Mouse (Mus musculus) mouse embryonic stem cell (cell line): ENCODE results near the gene Nsd2.

ENCODE experiments used
- in situ Hi-C, 2 experiments: fragments of 300-500 bp; cut with MboI; formaldehyde crosslinking; loops; 1 replicate in 1 of 2; 3 replicates in 1 of 2; pipeline ENCODE4 v1.14.3; 2019 to 2020; ENCODE audit warnings: low sequenced_read_pairs in 2 of 2, low pct_unique_long_range_greater_than_20kb in 1 of 2, mixed read lengths in 1 of 2; ENCODE audit not compliant: unreplicated experiment in 1 of 2

The Nsd2 gene

GRCm38 (mm10) chr5:33819876-33820732 is at the start of gene Nsd2:
Nsd2 (plus strand) TSS chr5:33820725.
- in situ Hi-C loops, result no loop called here

GRCm38 (mm10) chr5:33777195-33777594 is 43.3 kb upstream of the Nsd2 start:
- in situ Hi-C loops, result no loop called here

- in situ Hi-C loops, result no loop called here
Observed at GRCm38 (mm10) chr5:33781964-33782344, 38.6 kb upstream of the Nsd2 start.

GRCm38 (mm10) chr5:33782345-33782998 is 38.1 kb upstream of the Nsd2 start, which contains the start of gene Letm1:
Letm1 (minus strand) TSS chr5:33782817.
- in situ Hi-C loops, result no loop called here

- in situ Hi-C loops, result no loop called here
Observed at GRCm38 (mm10) chr5:33782999-33783390, 37.5 kb upstream of the Nsd2 start.

- in situ Hi-C loops, result no loop called here
Observed at GRCm38 (mm10) chr5:33791912-33792643, 28.4 kb upstream of the Nsd2 start.

- in situ Hi-C loops, result no loop called here
Observed at GRCm38 (mm10) chr5:33803337-33803736, 17.2 kb upstream of the Nsd2 start.

- in situ Hi-C loops, result no loop called here
Observed at GRCm38 (mm10) chr5:33811519-33811918, 9.0 kb upstream of the Nsd2 start.

- in situ Hi-C loops, result no loop called here
Observed at GRCm38 (mm10) chr5:33816008-33816725, 4.4 kb upstream of the Nsd2 start.

GRCm38 (mm10) chr5:33818104-33818503 is 2.4 kb upstream of the Nsd2 start:
- in situ Hi-C loops, result no loop called here

GRCm38 (mm10) chr5:33819141-33819875 is 1.2 kb upstream of the Nsd2 start:
- in situ Hi-C loops, result no loop called here

GRCm38 (mm10) chr5:33820733-33821621 is 452 bp downstream of the Nsd2 start:
- in situ Hi-C loops, result no loop called here

- in situ Hi-C loops, result no loop called here
Observed at GRCm38 (mm10) chr5:33821901-33822427, 1.4 kb downstream of the Nsd2 start.

GRCm38 (mm10) chr5:33822456-33822855 is 1.9 kb downstream of the Nsd2 start:
- in situ Hi-C loops, result no loop called here

- in situ Hi-C loops, result no loop called here
Observed at GRCm38 (mm10) chr5:33826001-33826400, 5.5 kb downstream of the Nsd2 start.

- in situ Hi-C loops, result no loop called here
Observed at GRCm38 (mm10) chr5:33828107-33828506, 7.6 kb downstream of the Nsd2 start.

GRCm38 (mm10) chr5:33829958-33830357 is 9.4 kb downstream of the Nsd2 start:
- in situ Hi-C loops, result no loop called here
